Mouse (Mus musculus): ENCODE results near the gene Ush2a.

Ush2a gene

GRCm38 (mm10) chr1:188660882-188661281, 399.1 kb downstream of the Ush2a start:
- no peak for DNase-seq (ENCODE audit: low read depth, low spot score)

GRCm38 (mm10) chr1:188667460-188667859, 405.6 kb downstream of the Ush2a start:
- DNase-seq (ENCODE audit: low read depth, low spot score): no peak

- DNase-seq (ENCODE audit: low read depth, low spot score): no peak
Observed at GRCm38 (mm10) chr1:188668513-188668912, 406.7 kb downstream of the Ush2a start.

GRCm38 (mm10) chr1:188672871-188673270, 411.0 kb downstream of the Ush2a start:
- DNase-seq (ENCODE audit: low read depth, low spot score): no peak

GRCm38 (mm10) chr1:188674640-188675510, 413.1 kb downstream of the Ush2a start:
- DNase-seq (ENCODE audit: low read depth, low spot score): no peak

- DNase-seq (ENCODE audit: low read depth, low spot score): no peak
Observed at GRCm38 (mm10) chr1:188675511-188675863, 413.7 kb downstream of the Ush2a start.

GRCm38 (mm10) chr1:188678189-188678588, 416.4 kb downstream of the Ush2a start:
- no peak for DNase-seq (ENCODE audit: low read depth, low spot score)

- no peak for DNase-seq (ENCODE audit: low read depth, low spot score)
Observed at GRCm38 (mm10) chr1:188686362-188686761, 424.5 kb downstream of the Ush2a start.

GRCm38 (mm10) chr1:188696295-188696694, 434.5 kb downstream of the Ush2a start:
- DNase-seq (ENCODE audit: low read depth, low spot score): no peak

GRCm38 (mm10) chr1:188708176-188708575, 446.4 kb downstream of the Ush2a start:
- no peak for DNase-seq (ENCODE audit: low read depth, low spot score)

GRCm38 (mm10) chr1:188708694-188709093, 446.9 kb downstream of the Ush2a start:
- no peak for DNase-seq (ENCODE audit: low read depth, low spot score)

- DNase-seq (ENCODE audit: low read depth, low spot score): no peak
Observed at GRCm38 (mm10) chr1:188714131-188714530, 452.3 kb downstream of the Ush2a start.

- no peak for DNase-seq (ENCODE audit: low read depth, low spot score)
Observed at GRCm38 (mm10) chr1:188714941-188715340, 453.1 kb downstream of the Ush2a start.

- no peak for DNase-seq (ENCODE audit: low read depth, low spot score)
Observed at GRCm38 (mm10) chr1:188716886-188717285, 455.1 kb downstream of the Ush2a start.

GRCm38 (mm10) chr1:188725122-188725995, 463.5 kb downstream of the Ush2a start:
- no peak for DNase-seq (ENCODE audit: low read depth, low spot score)

GRCm38 (mm10) chr1:188726937-188727336, 465.1 kb downstream of the Ush2a start:
- no peak for DNase-seq (ENCODE audit: low read depth, low spot score)

- no peak for DNase-seq (ENCODE audit: low read depth, low spot score)
Observed at GRCm38 (mm10) chr1:188728625-188729024, 466.8 kb downstream of the Ush2a start.

- no peak for DNase-seq (ENCODE audit: low read depth, low spot score)
Observed at GRCm38 (mm10) chr1:188729179-188729578, 467.4 kb downstream of the Ush2a start.

GRCm38 (mm10) chr1:188734741-188735266, 473.0 kb downstream of the Ush2a start:
- DNase-seq (ENCODE audit: low read depth, low spot score): no peak

GRCm38 (mm10) chr1:188742971-188743370, 481.1 kb downstream of the Ush2a start:
- DNase-seq (ENCODE audit: low read depth, low spot score): no peak

GRCm38 (mm10) chr1:188755031-188755430, 493.2 kb downstream of the Ush2a start:
- DNase-seq (ENCODE audit: low read depth, low spot score): no peak

GRCm38 (mm10) chr1:188760515-188760914, 498.7 kb downstream of the Ush2a start:
- no peak for DNase-seq (ENCODE audit: low read depth, low spot score)

Measured in retina, adult 2 months (tissue).